ENCODE assay signal across 12 mouse cellular contexts in the genomic region with DNA sequence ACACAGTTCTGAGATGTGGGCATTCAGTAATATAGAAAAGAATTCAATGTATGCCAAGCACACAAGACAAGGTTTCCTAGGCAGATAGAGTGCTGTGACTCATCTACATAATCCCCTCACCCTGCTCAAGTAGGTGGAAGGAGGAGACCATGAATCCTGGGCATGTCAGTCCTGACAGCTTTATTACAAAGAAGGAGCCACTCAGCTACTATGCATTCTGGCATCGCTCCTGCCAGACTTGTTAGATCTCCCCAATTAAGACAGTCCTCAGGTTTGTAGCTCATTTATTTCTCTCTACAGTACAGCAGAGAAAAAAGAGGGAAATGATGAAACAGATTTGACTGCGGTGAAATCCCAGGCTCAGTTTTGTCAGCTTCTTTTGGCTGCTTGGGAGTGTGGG.
DNase-seq lines count a peak whose midpoint lies in the region; ATAC-seq and TF ChIP-seq lines count a peak whose summit lies in the region.
"Had no signal": no experiment of that assay in that cellular context is flagged by ENCODE, and none has a peak within 500 bp of the region (broad histone marks: within the 10 kb centered on the region; RNA-seq: fewer than 3 reads in every experiment).

No protein-coding gene starts in this region.

- no peak for DNase-seq in hindbrain, embryonic 11.5 days (ENCODE audit: low spot score)
- no peak for DNase-seq in hindbrain, embryonic 10.5 days (ENCODE audit: low spot score)
- DNase-seq in frontal cortex, postnatal 14 days (ENCODE audit: low spot score in 2 of 2) = peak; percentile 5 to 19
- peak; percentile 26 for DNase-seq in right cerebral cortex, postnatal 4 days
- no peak for DNase-seq in layer of hippocampus, postnatal 14 days (ENCODE audit: low spot score in 2 of 2)
- DNase-seq in cerebellum, adult 2 months = no peak
- DNase-seq: heart, postnatal 14 days; kidney, postnatal 36 days; lung, postnatal 10 days had no signal

- WGBS in hindbrain, embryonic 11.5 days = 43% methylated on average over 2 of the region's 2 CpGs
- 63% methylated on average over 2 of the region's 2 CpGs for WGBS in hindbrain, embryonic 10.5 days
- 12% methylated on average over 2 of the region's 2 CpGs for WGBS in midbrain, embryonic 13.5 days
- 48% methylated on average over 2 of the region's 2 CpGs for WGBS in intestine, postnatal 0 days
- WGBS in cerebellum, adult 2 months = 25% methylated on average over 2 of the region's 2 CpGs

- no peak overlapping the region for H3K9ac ChIP-seq in hindbrain, embryonic 11.5 days (ENCODE audit: low read depth, low read length)
- H3K9ac ChIP-seq in midbrain, embryonic 13.5 days (replicated peaks) = no peak overlapping the region
- H3K9ac ChIP-seq in intestine, postnatal 0 days (ENCODE audit: low read depth, low read length) = no peak overlapping the region

- no peak for TF ChIP-seq POLR2A in cerebellum, adult 2 months (IDR thresholded peaks at IDR 0.05; ENCODE audit: borderline replicate concordance, insufficient read depth, low read length)

- H3K4me3 ChIP-seq in hindbrain, embryonic 11.5 days (ENCODE audit: low read depth, low read length) = no peak overlapping the region
- H3K4me3 ChIP-seq in hindbrain, embryonic 10.5 days = no peak overlapping the region
- no peak overlapping the region for H3K4me3 ChIP-seq in midbrain, embryonic 13.5 days (replicated peaks)
- H3K4me3 ChIP-seq in intestine, postnatal 0 days (ENCODE audit: low read depth, low read length) = no peak overlapping the region
- H3K4me3 ChIP-seq in cerebellum, adult 2 months (replicated peaks; ENCODE audit: insufficient read depth, low read depth, low read length) = no peak overlapping the region

- H3K27ac ChIP-seq in hindbrain, embryonic 11.5 days (ENCODE audit: low read depth, low read length) = no peak overlapping the region
- H3K27ac ChIP-seq in hindbrain, embryonic 10.5 days = no peak overlapping the region; the same call in 1 of the 2 replicates
- 0 out of 2 replicates have a peak overlapping the region, but pooled peaks have one; percentile 37 for H3K27ac ChIP-seq in midbrain, embryonic 13.5 days
- H3K27ac ChIP-seq in intestine, postnatal 0 days (ENCODE audit: low read depth, low read length) = no peak overlapping the region
- no peak overlapping the region for H3K27ac ChIP-seq in cerebellum, adult 2 months (ENCODE audit: insufficient read depth, low read length)

- no peaks in the 10 kb centered on the region for H3K4me1 ChIP-seq in hindbrain, embryonic 11.5 days (replicated peaks; ENCODE audit: control insufficient read depth, insufficient read depth, low read length)
- 0 out of 2 replicates have a peak, but pooled peaks cover 5% of the 10 kb centered on the region for H3K4me1 ChIP-seq in hindbrain, embryonic 10.5 days (replicated peaks)
- peaks cover 14% of the 10 kb centered on the region for H3K4me1 ChIP-seq in midbrain, embryonic 13.5 days (replicated peaks)
- no peaks in the 10 kb centered on the region for H3K4me1 ChIP-seq in intestine, postnatal 0 days (replicated peaks; ENCODE audit: control insufficient read depth, insufficient read depth, low read length)
- H3K4me1 ChIP-seq in cerebellum, adult 2 months (ENCODE audit: control insufficient read depth, insufficient read depth, low read length) = no peaks in the 10 kb centered on the region

- TF ChIP-seq CTCF in intestine, postnatal 0 days (IDR thresholded peaks at IDR 0.05; ENCODE audit: low read depth) = no peak
- TF ChIP-seq CTCF in cerebellum, adult 2 months (IDR thresholded peaks at IDR 0.05; ENCODE audit: borderline replicate concordance, insufficient read depth, low read depth, low read length) = no peak

- no peaks in the 10 kb centered on the region for H3K36me3 ChIP-seq in hindbrain, embryonic 11.5 days (ENCODE audit: control insufficient read depth, insufficient read depth, low read length)
- no peaks in the 10 kb centered on the region for H3K36me3 ChIP-seq in hindbrain, embryonic 10.5 days
- H3K36me3 ChIP-seq in midbrain, embryonic 13.5 days = no peaks in the 10 kb centered on the region
- no peaks in the 10 kb centered on the region for H3K36me3 ChIP-seq in intestine, postnatal 0 days (ENCODE audit: control insufficient read depth, insufficient read depth)

- H3K27me3 ChIP-seq in hindbrain, embryonic 11.5 days (ENCODE audit: control insufficient read depth, insufficient read depth, low read length) = no peaks in the 10 kb centered on the region
- H3K27me3 ChIP-seq in hindbrain, embryonic 10.5 days (ENCODE audit: insufficient read depth, poor library complexity, severe bottlenecking) = no peaks in the 10 kb centered on the region
- no peaks in the 10 kb centered on the region for H3K27me3 ChIP-seq in midbrain, embryonic 13.5 days
- no peaks in the 10 kb centered on the region for H3K27me3 ChIP-seq in intestine, postnatal 0 days (replicated peaks; ENCODE audit: control insufficient read depth, insufficient read depth, low read length)
- H3K27me3 ChIP-seq in cerebellum, adult 2 months (ENCODE audit: control insufficient read depth, insufficient read depth, low read length) = no peaks in the 10 kb centered on the region
- H3K27me3 ChIP-seq: Patski had no signal

- ATAC-seq in hindbrain, embryonic 11.5 days (ENCODE audit: low FRiP score) = peak; percentile 79
- ATAC-seq in midbrain, embryonic 13.5 days = peak; percentile 98
- no peak for ATAC-seq in intestine, postnatal 0 days
- ATAC-seq: Patski had no signal

- no peak overlapping the region for H3K4me2 ChIP-seq in hindbrain, embryonic 11.5 days (replicated peaks; ENCODE audit: low read depth, low read length)
- no peak overlapping the region for H3K4me2 ChIP-seq in midbrain, embryonic 13.5 days (replicated peaks)
- no peak overlapping the region for H3K4me2 ChIP-seq in intestine, postnatal 0 days (replicated peaks; ENCODE audit: low read depth)

- H3K9me3 ChIP-seq in hindbrain, embryonic 11.5 days (ENCODE audit: control insufficient read depth, low read length) = no peaks in the 10 kb centered on the region
- no peaks in the 10 kb centered on the region for H3K9me3 ChIP-seq in hindbrain, embryonic 10.5 days
- H3K9me3 ChIP-seq in midbrain, embryonic 13.5 days = no peaks in the 10 kb centered on the region
- no peaks in the 10 kb centered on the region for H3K9me3 ChIP-seq in intestine, postnatal 0 days (ENCODE audit: control insufficient read depth)

Comparison
In these comparisons a context has a peak if more than half of its experiments do, and no peak if none do; other contexts are left out.
1. DNase-seq: peak in frontal cortex, postnatal 14 days (2 of 2) and right cerebral cortex, postnatal 4 days (single experiment); none in hindbrain, embryonic 11.5 days (single experiment), hindbrain, embryonic 10.5 days (single experiment), layer of hippocampus, postnatal 14 days (0 of 2) and cerebellum, adult 2 months (0 of 2).